Mouse (Mus musculus): Measurements from ENCODE around the gene Bcl2l1. TPM values are rescaled to one million over a fixed set of nuclear protein-coding genes. Genes with fewer than 3 reads are reported as not detected.

The Bcl2l1 gene
- polyA plus RNA-seq, 1 experiment from 2014 or later: 148 TPM

DNA sequence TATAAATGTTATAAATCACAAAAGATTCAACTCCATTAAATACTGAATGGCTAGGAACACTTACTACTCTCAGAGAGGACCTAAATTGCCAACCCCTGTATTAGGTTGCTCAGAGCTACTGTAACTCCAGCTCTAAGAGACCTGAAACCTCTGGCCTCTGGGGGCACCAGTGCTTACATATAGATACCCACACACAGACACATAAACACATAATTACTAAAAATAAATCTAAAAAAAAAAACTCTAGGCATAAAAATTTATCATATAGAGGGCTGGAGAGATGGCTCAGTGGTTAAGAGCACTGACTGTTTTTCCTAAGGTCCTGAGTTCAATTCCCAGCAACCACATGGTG lies 30.8 kb downstream of the Bcl2l1 start:
- no peak for DNase-seq
- no peak overlapping the region for H3K9ac ChIP-seq
- H3K4me3 ChIP-seq (replicated peaks): no peak overlapping the region
- no peak overlapping the region for H3K4me2 ChIP-seq
- no peak for ATAC-seq (ENCODE audit: low read depth)
- peaks cover 84% of the 10 kb centered on the region for H3K4me1 ChIP-seq (replicated peaks)
- no peak overlapping the region; the same call in 1 of the 2 replicates for H3K27ac ChIP-seq
- no peaks in the 10 kb centered on the region for H3K27me3 ChIP-seq
- peaks cover 19% of the 10 kb centered on the region for H3K36me3 ChIP-seq
- no peaks in the 10 kb centered on the region for H3K9me3 ChIP-seq (replicated peaks)

DNA sequence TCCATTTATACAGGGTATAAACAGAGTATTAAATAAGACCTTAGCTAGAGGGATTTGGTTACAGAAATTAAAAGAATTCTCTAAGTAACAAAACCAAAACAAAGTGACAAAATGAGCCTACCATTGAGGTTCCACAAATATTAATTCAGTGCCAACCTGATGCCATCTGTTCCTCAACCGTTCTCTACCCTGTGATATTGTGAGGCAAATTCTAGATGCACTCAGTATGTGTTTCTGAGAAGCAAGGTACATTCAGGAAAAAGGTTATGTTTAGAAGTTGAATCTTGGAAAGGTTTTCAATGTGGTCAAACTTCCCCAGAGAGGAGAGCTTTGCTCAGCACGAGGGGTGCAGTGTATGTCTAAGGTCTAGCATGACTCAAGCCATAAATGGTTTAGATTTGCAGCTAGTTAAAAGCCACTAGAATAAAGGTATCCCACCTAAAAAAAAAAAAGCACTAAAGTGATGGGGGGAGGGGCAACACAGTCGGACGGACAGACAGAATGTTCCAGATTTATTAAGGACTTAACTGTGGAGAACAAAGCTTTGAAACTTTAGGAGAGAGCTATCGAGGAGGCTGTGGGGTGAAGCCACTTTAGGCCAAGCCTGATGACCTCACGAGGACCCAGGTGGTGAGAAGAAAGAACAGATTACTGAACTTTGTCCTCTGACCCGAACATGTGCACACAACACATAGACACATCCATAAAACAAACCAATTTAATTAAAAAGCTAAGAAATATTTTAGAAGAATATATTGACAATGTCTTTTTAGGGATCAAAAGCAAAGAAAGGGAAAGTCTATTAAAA lies 31.4 kb downstream of the Bcl2l1 start:
- Histone ChIP-seq H3K27ac (peak overlapping the region; percentile 4; the same call in 1 of the 2 replicates), H3K4me2 (no peak overlapping the region), H3K4me1 (replicated peaks) (peaks cover 84% of the 10 kb centered on the region), H3K4me3 (replicated peaks) (no peak overlapping the region), H3K9me3 (replicated peaks) (no peaks in the 10 kb centered on the region), H3K9ac (no peak overlapping the region), H3K27me3 (no peaks in the 10 kb centered on the region), H3K36me3 (peaks cover 13% of the 10 kb centered on the region)
- 71% methylated on average over 7 of the region's 7 CpGs for WGBS (ENCODE audit: insufficient replicate concordance)
- ATAC-seq (ENCODE audit: low read depth) (no peak), DNase-seq (no peak)

DNA sequence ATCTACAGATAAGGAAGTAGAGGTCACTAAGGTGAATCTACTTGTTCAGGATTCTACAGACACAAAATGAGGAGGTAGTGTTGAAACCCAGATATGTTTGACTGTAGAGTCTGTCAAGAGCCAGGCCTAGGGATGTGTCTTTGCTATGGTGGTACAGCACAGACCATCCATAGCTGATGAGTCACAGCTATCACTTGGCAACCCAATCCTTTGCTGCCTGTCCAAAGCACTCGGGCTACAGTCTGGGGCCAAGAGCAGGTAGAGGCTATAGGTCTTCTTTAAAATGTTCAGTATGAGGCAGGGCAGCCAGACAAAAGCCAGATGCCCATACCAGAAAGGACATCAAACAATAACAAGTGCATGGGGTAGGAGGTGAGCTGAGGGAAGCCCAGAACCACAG lies 33.9 kb downstream of the Bcl2l1 start:
- ATAC-seq (ENCODE audit: low read depth): peak; percentile 39
- 78% methylated on average over 1 of the region's 1 CpGs for WGBS (ENCODE audit: insufficient replicate concordance)
- H3K27me3 ChIP-seq: no peaks in the 10 kb centered on the region
- no peak overlapping the region for H3K9ac ChIP-seq
- DNase-seq: no peak
- no peak overlapping the region for H3K27ac ChIP-seq
- peaks cover 85% of the 10 kb centered on the region for H3K4me1 ChIP-seq (replicated peaks)
- H3K36me3 ChIP-seq: peaks cover 3% of the 10 kb centered on the region; the same call in 1 of the 2 replicates
- H3K9me3 ChIP-seq (replicated peaks): no peaks in the 10 kb centered on the region
- H3K4me2 ChIP-seq: no peak overlapping the region
- H3K4me3 ChIP-seq (replicated peaks): no peak overlapping the region

DNA sequence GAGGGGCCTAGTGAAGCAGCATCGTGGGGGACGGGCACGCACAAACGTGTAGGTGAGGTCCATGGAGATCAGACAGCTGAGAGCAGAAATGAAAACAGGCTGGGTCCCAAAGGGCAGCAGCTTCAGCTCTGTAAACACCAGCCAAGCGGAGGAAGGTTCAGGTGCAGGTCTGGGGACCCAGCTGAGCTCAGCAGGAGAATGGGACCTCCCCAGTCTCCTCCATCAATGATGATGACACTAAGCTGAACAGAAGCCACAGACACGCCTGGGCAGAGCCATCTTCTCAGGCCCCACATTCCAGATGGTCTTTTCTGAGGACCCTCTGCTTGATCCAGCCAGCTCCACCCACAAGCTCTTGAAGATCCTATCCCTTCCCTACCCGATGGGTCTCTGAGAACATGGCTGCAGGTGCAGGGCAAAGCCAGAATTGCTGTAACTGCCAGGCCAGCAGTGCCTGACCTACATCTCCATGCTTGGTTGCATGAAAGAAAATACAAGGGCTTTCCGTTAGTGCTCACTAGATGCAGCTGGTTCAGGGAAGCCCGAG lies 37.2 kb downstream of the Bcl2l1 start:
- Histone ChIP-seq H3K9me3 (replicated peaks) (no peaks in the 10 kb centered on the region), H3K27me3 (no peaks in the 10 kb centered on the region), H3K9ac (peak overlapping the region; percentile 44; the same call in 1 of the 2 replicates), H3K27ac (peak overlapping the region; percentile 100), H3K4me2 (no peak overlapping the region; the same call in 1 of the 2 replicates), H3K4me1 (replicated peaks) (peaks cover 90% of the 10 kb centered on the region), H3K36me3 (peaks cover 22% of the 10 kb centered on the region), H3K4me3 (replicated peaks) (no peak overlapping the region)
- WGBS (ENCODE audit: insufficient replicate concordance): 72% methylated on average over 9 of the region's 9 CpGs
- DNase-seq (no peak), ATAC-seq (ENCODE audit: low read depth) (no peak)

DNA sequence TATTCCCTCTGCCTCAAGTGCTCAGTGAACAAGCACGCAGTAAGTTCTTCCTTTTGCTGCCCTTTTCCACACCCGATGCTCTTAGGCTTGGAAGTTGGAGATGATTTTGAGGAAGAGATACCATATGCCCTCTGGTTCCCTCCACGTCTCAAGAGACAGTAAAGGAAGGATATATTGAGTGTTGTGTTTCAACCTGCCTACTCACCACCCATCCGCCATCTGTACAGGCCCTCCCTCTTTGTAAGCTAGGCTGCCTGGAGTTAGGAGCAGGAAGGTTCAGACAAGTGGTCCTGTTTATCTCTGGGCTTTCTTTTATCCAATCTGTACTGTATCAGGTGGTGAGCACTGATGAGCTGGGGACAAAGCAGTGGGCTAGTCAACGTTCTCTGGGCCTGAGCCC lies 38.1 kb downstream of the Bcl2l1 start:
- 62% methylated on average over 5 of the region's 5 CpGs for WGBS (ENCODE audit: insufficient replicate concordance)

DNA sequence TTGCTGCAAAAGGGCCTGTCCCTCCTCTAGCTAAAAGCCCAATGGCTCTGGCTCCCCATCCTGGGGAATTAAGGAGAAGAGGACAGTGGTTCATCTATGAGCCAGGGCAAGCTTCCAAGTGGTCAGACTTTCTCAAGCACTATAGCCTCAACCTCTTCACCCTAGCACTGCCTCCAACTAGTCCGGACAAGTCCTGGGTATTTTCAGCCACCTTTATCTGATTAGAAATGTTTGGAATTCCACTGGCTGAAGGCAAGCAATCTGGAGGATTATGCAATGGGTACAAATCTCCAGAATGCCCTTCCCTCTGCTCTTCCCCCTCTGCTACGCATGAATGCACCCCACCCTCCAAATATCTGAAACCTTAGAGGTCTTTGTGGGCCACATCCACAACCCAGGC lies 39.1 kb downstream of the Bcl2l1 start:
- Histone ChIP-seq H3K9ac (peak overlapping the region; percentile 38), H3K27ac (peak overlapping the region; percentile 100), H3K9me3 (replicated peaks) (no peaks in the 10 kb centered on the region), H3K36me3 (peaks cover 19% of the 10 kb centered on the region), H3K4me2 (no peak overlapping the region), H3K4me1 (replicated peaks) (peaks cover 100% of the 10 kb centered on the region), H3K4me3 (replicated peaks) (no peak overlapping the region), H3K27me3 (no peaks in the 10 kb centered on the region)
- ATAC-seq (ENCODE audit: low read depth) (no peak), DNase-seq (no peak)
- 64% methylated on average over 2 of the region's 2 CpGs for WGBS (ENCODE audit: insufficient replicate concordance)

More for the DNA sequence above, 38.1 kb downstream of the Bcl2l1 start:
- H3K36me3 ChIP-seq: peaks cover 19% of the 10 kb centered on the region
- no peaks in the 10 kb centered on the region for H3K27me3 ChIP-seq
- no peak overlapping the region for H3K4me3 ChIP-seq (replicated peaks)
- no peaks in the 10 kb centered on the region for H3K9me3 ChIP-seq (replicated peaks)
- DNase-seq (no peak), ATAC-seq (ENCODE audit: low read depth) (no peak)
- peak overlapping the region; percentile 100 for H3K27ac ChIP-seq
- no peak overlapping the region for H3K4me2 ChIP-seq
- H3K9ac ChIP-seq: peak overlapping the region; percentile 38; the same call in 1 of the 2 replicates
- peaks cover 96% of the 10 kb centered on the region for H3K4me1 ChIP-seq (replicated peaks)

DNA sequence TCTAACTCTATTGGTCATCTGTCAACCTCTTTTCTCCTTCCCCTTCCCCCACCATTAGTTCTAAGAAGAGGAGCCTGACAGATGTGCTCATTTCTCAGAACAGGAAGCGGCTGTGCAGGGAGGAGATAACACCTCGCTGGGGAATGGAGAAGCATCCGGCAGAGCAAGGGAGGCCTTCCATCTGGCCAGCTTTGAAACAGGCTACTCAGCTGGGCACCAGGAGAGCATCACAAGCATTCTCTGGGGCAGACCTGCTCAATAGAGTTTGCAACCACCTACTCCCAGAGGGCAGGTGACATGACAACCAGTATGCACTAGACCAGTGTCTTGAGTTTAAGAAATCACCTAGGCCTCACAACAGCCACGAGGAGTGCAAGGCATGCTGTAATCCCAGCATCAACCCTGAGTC lies 41.9 kb downstream of the Bcl2l1 start:
- peaks cover 32% of the 10 kb centered on the region for H3K36me3 ChIP-seq
- H3K9me3 ChIP-seq (replicated peaks): no peaks in the 10 kb centered on the region
- peak overlapping the region; percentile 100 for H3K27ac ChIP-seq
- H3K9ac ChIP-seq: peak overlapping the region; percentile 83
- H3K4me3 ChIP-seq (replicated peaks): peak overlapping the region; percentile 47
- WGBS (ENCODE audit: insufficient replicate concordance): 5% methylated on average over 4 of the region's 4 CpGs
- ATAC-seq (ENCODE audit: low read depth) (peak; percentile 89), DNase-seq (peak; percentile 84)
- H3K4me1 ChIP-seq (replicated peaks): peaks cover 100% of the 10 kb centered on the region
- H3K27me3 ChIP-seq: no peaks in the 10 kb centered on the region
- H3K4me2 ChIP-seq: peak overlapping the region; percentile 88

DNA sequence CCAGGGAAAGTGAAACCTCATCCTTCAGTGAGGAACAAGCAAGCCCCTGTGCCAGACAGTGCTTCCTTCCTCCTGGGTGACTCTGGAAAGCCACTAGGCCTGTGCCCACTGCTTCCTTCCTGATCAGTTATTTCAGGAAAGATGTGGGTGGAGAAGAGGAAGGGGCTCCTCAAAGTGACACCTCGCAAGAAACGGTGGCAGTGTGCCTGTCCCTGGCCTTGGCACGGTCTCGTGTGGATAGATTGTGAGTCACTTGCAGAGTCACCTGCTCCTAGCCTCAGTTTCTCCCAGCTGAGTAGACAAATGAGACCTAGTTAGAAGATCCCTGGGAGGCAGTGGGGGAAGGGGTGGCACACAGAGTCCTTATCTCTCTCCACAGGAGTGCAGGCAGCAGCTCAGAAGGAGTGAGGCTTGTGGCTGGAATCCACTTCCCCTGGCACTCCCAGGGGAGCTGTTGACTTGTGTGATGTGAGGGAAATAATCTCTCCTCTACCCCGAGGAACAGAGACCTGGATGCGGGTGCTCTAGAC lies 42.6 kb downstream of the Bcl2l1 start:
- Histone ChIP-seq H3K9me3 (replicated peaks) (no peaks in the 10 kb centered on the region), H3K4me3 (replicated peaks) (peak overlapping the region; percentile 47), H3K4me2 (peak overlapping the region; percentile 88), H3K27me3 (no peaks in the 10 kb centered on the region), H3K36me3 (peaks cover 33% of the 10 kb centered on the region), H3K9ac (peak overlapping the region; percentile 83), H3K4me1 (replicated peaks) (peaks cover 100% of the 10 kb centered on the region), H3K27ac (peak overlapping the region; percentile 100)
- 8% methylated on average over 6 of the region's 6 CpGs for WGBS (ENCODE audit: insufficient replicate concordance)
- ATAC-seq (ENCODE audit: low read depth) (peak; percentile 92), DNase-seq (peak; percentile 87)

DNA sequence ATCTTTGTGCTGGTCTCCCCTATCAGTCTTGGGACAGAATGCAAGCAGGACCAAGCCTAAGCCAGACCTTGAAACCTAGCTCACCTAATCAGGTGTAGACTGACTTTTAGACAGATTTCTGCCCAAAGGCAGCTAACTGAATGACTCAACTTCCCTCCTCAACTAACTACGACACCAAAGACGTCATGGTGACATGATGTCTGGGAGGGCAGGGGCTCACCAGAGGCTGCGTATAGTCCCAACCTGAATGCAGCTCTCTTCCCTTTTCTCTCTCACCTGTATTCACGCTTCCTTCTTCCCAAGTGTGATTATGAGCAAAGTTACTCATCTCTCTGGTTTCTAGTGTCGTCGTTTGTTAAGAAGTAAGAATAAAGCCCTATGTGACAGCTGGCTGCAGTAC lies 44.0 kb downstream of the Bcl2l1 start:
- WGBS (ENCODE audit: insufficient replicate concordance): 67% methylated on average over 6 of the region's 6 CpGs
- H3K27ac ChIP-seq: peak overlapping the region; percentile 100
- no peaks in the 10 kb centered on the region for H3K9me3 ChIP-seq (replicated peaks)
- H3K9ac ChIP-seq: peak overlapping the region; percentile 83
- ATAC-seq (ENCODE audit: low read depth) (no peak), DNase-seq (no peak)
- H3K4me1 ChIP-seq (replicated peaks): peaks cover 100% of the 10 kb centered on the region
- H3K4me3 ChIP-seq (replicated peaks): no peak overlapping the region
- peak overlapping the region; percentile 88 for H3K4me2 ChIP-seq
- no peaks in the 10 kb centered on the region for H3K27me3 ChIP-seq
- peaks cover 35% of the 10 kb centered on the region for H3K36me3 ChIP-seq

DNA sequence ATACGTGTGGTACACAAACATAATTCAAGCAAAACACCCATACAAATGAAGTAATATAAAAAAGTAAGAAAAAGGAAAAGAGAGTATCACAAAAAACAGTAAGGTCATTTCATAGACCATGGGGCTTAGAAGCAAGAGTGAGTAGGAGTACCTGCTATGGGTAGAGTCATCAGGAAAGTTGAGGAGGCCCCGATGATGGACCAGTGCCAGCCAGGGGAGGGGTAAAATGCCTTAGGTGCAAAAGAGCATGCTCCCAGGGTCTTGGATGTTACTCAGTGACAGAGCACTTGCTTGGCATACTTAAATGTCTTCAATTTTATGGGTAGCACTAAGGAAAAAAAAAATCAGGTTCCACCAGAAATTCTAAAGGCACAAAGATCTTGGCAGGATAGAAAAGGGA lies 44.4 kb downstream of the Bcl2l1 start:
- ATAC-seq (ENCODE audit: low read depth): no peak
- WGBS (ENCODE audit: insufficient replicate concordance): 87% methylated on average over 2 of the region's 2 CpGs
- no peak overlapping the region for H3K4me3 ChIP-seq (replicated peaks)
- DNase-seq: no peak
- H3K4me1 ChIP-seq (replicated peaks): peaks cover 100% of the 10 kb centered on the region
- peaks cover 39% of the 10 kb centered on the region for H3K36me3 ChIP-seq
- peak overlapping the region; percentile 100 for H3K27ac ChIP-seq
- H3K9me3 ChIP-seq (replicated peaks): no peaks in the 10 kb centered on the region
- peak overlapping the region; percentile 83 for H3K9ac ChIP-seq
- peak overlapping the region; percentile 88; the same call in 1 of the 2 replicates for H3K4me2 ChIP-seq
- no peaks in the 10 kb centered on the region for H3K27me3 ChIP-seq

DNA sequence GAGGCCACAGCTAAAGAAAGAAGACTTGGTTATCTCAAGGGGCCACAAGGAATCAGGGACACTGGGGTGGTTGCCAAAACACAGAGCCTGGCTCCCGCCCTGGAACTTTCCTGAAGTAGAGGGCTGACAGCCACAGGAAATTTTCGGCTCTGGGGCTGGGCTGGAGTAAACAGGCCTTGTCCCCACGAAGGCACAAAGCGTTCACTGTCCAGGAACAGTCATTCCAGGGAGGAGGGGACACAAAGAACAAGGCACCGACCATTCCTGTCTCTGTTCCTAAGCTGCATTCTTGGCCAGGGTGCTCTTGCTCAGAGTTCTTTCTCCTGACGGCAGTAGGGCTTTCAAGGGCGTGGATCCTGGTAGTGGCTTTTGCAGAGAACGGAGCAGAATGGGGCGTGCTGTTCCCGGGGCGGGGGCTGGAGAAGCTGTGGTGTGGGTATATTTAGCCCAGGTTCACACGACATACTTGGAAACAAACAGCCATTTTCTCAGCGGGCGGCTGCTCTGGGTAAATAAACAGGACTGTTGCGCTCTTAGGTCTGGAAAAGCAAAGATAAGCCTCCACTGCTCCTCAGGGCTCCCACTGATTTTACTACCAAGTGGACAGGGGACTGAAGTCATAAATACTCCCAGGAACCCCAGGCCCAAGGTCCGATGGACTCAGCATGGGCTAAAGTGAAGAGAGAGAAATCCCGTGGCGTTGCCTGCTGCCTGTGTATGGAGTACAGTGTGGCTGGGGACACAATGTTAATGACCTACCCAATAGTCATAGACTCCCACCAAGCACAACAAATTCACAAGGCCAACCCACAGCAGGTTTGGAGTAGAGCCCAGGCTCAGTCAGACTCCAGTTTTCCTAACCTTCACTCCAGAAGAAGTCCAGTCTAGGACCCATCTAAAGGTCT lies 45.8 kb downstream of the Bcl2l1 start:
- no peak for ATAC-seq (ENCODE audit: low read depth)
- peak overlapping the region; percentile 74 for H3K9ac ChIP-seq
- peak overlapping the region; percentile 20 for H3K4me3 ChIP-seq (replicated peaks)
- peak overlapping the region; percentile 58 for H3K4me2 ChIP-seq
- no peaks in the 10 kb centered on the region for H3K9me3 ChIP-seq (replicated peaks)
- 30% methylated on average over 18 of the region's 18 CpGs for WGBS (ENCODE audit: insufficient replicate concordance)
- H3K27ac ChIP-seq: peak overlapping the region; percentile 100
- H3K4me1 ChIP-seq (replicated peaks): peaks cover 100% of the 10 kb centered on the region
- H3K36me3 ChIP-seq: peaks cover 40% of the 10 kb centered on the region
- H3K27me3 ChIP-seq: no peaks in the 10 kb centered on the region
- peak; percentile 57 for DNase-seq
